Mouse (Mus musculus) MEL (cell line): ENCODE results near the gene Srgap1. TPM values are rescaled to one million over a fixed set of nuclear protein-coding genes. Genes with fewer than 3 reads are reported as not detected.

Source experiments
- DNase-seq: peaks from one replicate; pipeline ENCODE4 v3.0.0; 2011; ENCODE audit warnings: low read depth, low spot score
- H3K27ac ChIP-seq: 2 replicates; pipeline ENCODE4 v1.5.1; 2012; ENCODE audit warnings: low read depth, mild to moderate bottlenecking, control low read depth, low read length, moderate library complexity; ENCODE audit not compliant: control insufficient read depth
- H3K27me3 ChIP-seq, 2 experiments: fragments of 150-350 bp in 1 of 2; sonication (generic) in 1 of 2; 2 replicates each; pipeline ENCODE4 v1.6.1; 2012; ENCODE audit warnings: low read length in 2 of 2, mild to moderate bottlenecking in 2 of 2, improper control_type of control experiment in 1 of 2, moderate library complexity in 1 of 2; ENCODE audit not compliant: insufficient read depth in 2 of 2, control insufficient read depth in 1 of 2
- H3K36me3 ChIP-seq, 2 experiments: 2 replicates each; pipeline ENCODE4 v1.6.1; 2012 to 2014; ENCODE audit warnings: low read length in 2 of 2, improper control_type of control experiment in 1 of 2, inconsistent platforms in 1 of 2, mild to moderate bottlenecking in 1 of 2; ENCODE audit not compliant: insufficient read depth in 2 of 2, control insufficient read depth in 1 of 2
- H3K4me1 ChIP-seq, 2 experiments: fragments of 150-350 bp in 1 of 2; sonication (generic) in 1 of 2; 2 replicates each; pipeline ENCODE4 v1.6.1; 2012; ENCODE audit warnings: low read length in 2 of 2, improper control_type of control experiment in 1 of 2, mild to moderate bottlenecking in 1 of 2; ENCODE audit not compliant: insufficient read depth in 2 of 2, control insufficient read depth in 1 of 2
- H3K4me3 ChIP-seq, 2 experiments: fragments of 150-350 bp in 1 of 2; sonication (generic) in 1 of 2; 2 replicates each; pipeline ENCODE4 v1.5.1; 2012; ENCODE audit warnings: low read depth in 2 of 2, low read length in 2 of 2, mild to moderate bottlenecking in 2 of 2, moderate library complexity in 2 of 2, control low read depth in 1 of 2, improper control_type of control experiment in 1 of 2; ENCODE audit not compliant: control insufficient read depth in 1 of 2, insufficient read depth in 1 of 2
- H3K79me2 ChIP-seq: 2 replicates; pipeline ENCODE4 v1.6.1; 2012; ENCODE audit warnings: mild to moderate bottlenecking, low read length, moderate library complexity; ENCODE audit not compliant: control insufficient read depth, poor library complexity, insufficient read depth
- H3K9ac ChIP-seq: 2 replicates; pipeline ENCODE4 v1.6.1; 2012; ENCODE audit warnings: low read depth, mild to moderate bottlenecking, control low read depth, low read length, moderate library complexity; ENCODE audit not compliant: control insufficient read depth, poor library complexity, severe bottlenecking
- H3K9me3 ChIP-seq: fragments of 150-350 bp; sonication (generic); replicated peaks from 2 replicates; pipeline ENCODE4 v1.6.1; 2012; ENCODE audit warnings: mild to moderate bottlenecking, low read length, improper control_type of control experiment, moderate library complexity; ENCODE audit not compliant: insufficient read depth
- BHLHE40 ChIP-seq: IDR thresholded peaks from 2 replicates; pipeline ENCODE4 v1.6.1; 2012; ENCODE audit warnings: low read depth, mild to moderate bottlenecking, inconsistent platforms, low read length, improper control_type of control experiment, borderline replicate concordance
- CHD2 ChIP-seq: IDR thresholded peaks from 2 replicates; pipeline ENCODE4 v1.6.1; 2011; ENCODE audit warnings: low read length, improper control_type of control experiment
- ELF1 ChIP-seq: IDR thresholded peaks from 2 replicates; pipeline ENCODE4 v1.6.1; 2014; ENCODE audit warnings: low read depth, mild to moderate bottlenecking, inconsistent platforms, low read length, improper control_type of control experiment, moderate library complexity
- JUND ChIP-seq: IDR thresholded peaks from 2 replicates; pipeline ENCODE4 v1.6.1; 2011; ENCODE audit warnings: low read depth, mild to moderate bottlenecking, improper control_type of control experiment, low read length
- KAT2A ChIP-seq: conservative IDR thresholded peaks from 2 replicates; pipeline ENCODE4 v1.6.1; 2012; ENCODE audit warnings: low read depth, low read length, improper control_type of control experiment, inconsistent platforms
- MAFK ChIP-seq: IDR thresholded peaks from 2 replicates; pipeline ENCODE4 v1.6.1; 2011; ENCODE audit warnings: low read depth, mild to moderate bottlenecking, low read length, improper control_type of control experiment, borderline replicate concordance
- MXI1 ChIP-seq: IDR thresholded peaks from 2 replicates; pipeline ENCODE4 v1.6.1; 2011; ENCODE audit warnings: mild to moderate bottlenecking, low read depth, low read length, improper control_type of control experiment
- MYB ChIP-seq: IDR thresholded peaks from 2 replicates; pipeline ENCODE4 v1.6.1; 2011; ENCODE audit warnings: mild to moderate bottlenecking, low read depth, low read length, improper control_type of control experiment
- NRF1 ChIP-seq: IDR thresholded peaks from 2 replicates; pipeline ENCODE4 v1.6.1; 2014; ENCODE audit warnings: low read depth, mild to moderate bottlenecking, inconsistent platforms, low read length, improper control_type of control experiment, moderate library complexity; ENCODE audit not compliant: poor library complexity, insufficient read depth, severe bottlenecking
- RCOR1 ChIP-seq: IDR thresholded peaks from 2 replicates; pipeline ENCODE4 v1.6.1; 2012; ENCODE audit warnings: low read depth, mild to moderate bottlenecking, inconsistent platforms, low read length, improper control_type of control experiment
- TAL1 ChIP-seq: IDR thresholded peaks from 2 replicates; pipeline ENCODE4 v1.6.1; 2012; ENCODE audit warnings: mild to moderate bottlenecking, inconsistent platforms, low read length, moderate library complexity, mixed read lengths
- TBP ChIP-seq: IDR thresholded peaks from 2 replicates; pipeline ENCODE4 v1.8.0; 2011; ENCODE audit warnings: low read depth, low read length, improper control_type of control experiment
- USF1 ChIP-seq: IDR thresholded peaks from 2 replicates; pipeline ENCODE4 v1.6.1; 2014; ENCODE audit warnings: low read depth, mild to moderate bottlenecking, inconsistent platforms, low read length, improper control_type of control experiment, moderate library complexity
- USF2 ChIP-seq, 2 experiments: IDR thresholded peaks; 2 replicates each; pipeline ENCODE4 v1.6.1; 2011 to 2012; ENCODE audit warnings: improper control_type of control experiment in 2 of 2, low read length in 2 of 2, borderline replicate concordance in 1 of 2, inconsistent platforms in 1 of 2, low read depth in 1 of 2, mild to moderate bottlenecking in 1 of 2; ENCODE audit not compliant: insufficient read depth in 1 of 2
- polyA plus RNA-seq, 2 experiments: library from polyadenylated mRNA; stranded (reverse) in 1 of 2; unstranded in 1 of 2; fragments of >175 nt in 1 of 2; fragments of >200 nt in 1 of 2; gene quantifications; 2 replicates each; pipeline versions ENCODE4 v1.2.1 to v1.2.4; 2012; ENCODE audit warnings: low replicate concordance in 2 of 2, low read depth in 1 of 2; ENCODE audit not compliant: insufficient read length in 2 of 2, insufficient read depth in 1 of 2, missing spikeins in 1 of 2
- total RNA-seq: library from RNA; depleted of rRNA; stranded (reverse); fragments of 300-350 nt; gene quantifications from 2 replicates; pipeline ENCODE4 v1.2.3, GENCODE M21; 2012

Srgap1 gene
- total and polyA plus RNA-seq, 3 experiments, result not detected

- H3K27me3 ChIP-seq, result no peaks in the 10 kb centered on the region
- no peaks in the 10 kb centered on the region for H3K9me3 ChIP-seq
- no peaks in the 10 kb centered on the region for H3K79me2 ChIP-seq
- H3K9ac ChIP-seq, result no peak overlapping the region
- H3K36me3 ChIP-seq, result no peaks in the 10 kb centered on the region
- no peak overlapping the region for H3K27ac ChIP-seq
- no peaks in the 10 kb centered on the region for H3K4me1 ChIP-seq
- H3K4me3 ChIP-seq, result no peak overlapping the region
- no peak for DNase-seq
- TF ChIP-seq CHD2, result no peak
- TF ChIP-seq USF2 (IDR thresholded peaks at IDR 0.05; ENCODE audit: borderline replicate concordance in 1 of 2, insufficient read depth in 1 of 2, low read depth in 1 of 2, low read length in 2 of 2), result no peak
- TF ChIP-seq MAFK, result no peak
- no peak for TF ChIP-seq BHLHE40
- no peak for TF ChIP-seq MYB
- no peak for TF ChIP-seq NRF1
- no peak for TF ChIP-seq KAT2A
- TF ChIP-seq ELF1, result no peak
- no peak for TF ChIP-seq USF1
- TF ChIP-seq TBP, result no peak
These were observed 74.7 kb downstream of the Srgap1 start for GRCm38 (mm10) chr10:121972249-121972892.

- H3K4me3 ChIP-seq, result no peak overlapping the region
- H3K27me3 ChIP-seq, result no peaks in the 10 kb centered on the region
- no peaks in the 10 kb centered on the region for H3K36me3 ChIP-seq
- H3K27ac ChIP-seq, result no peak overlapping the region
- H3K4me1 ChIP-seq, result no peaks in the 10 kb centered on the region
- no peak for DNase-seq
- H3K9me3 ChIP-seq, result no peaks in the 10 kb centered on the region
- no peak overlapping the region for H3K9ac ChIP-seq
- H3K79me2 ChIP-seq, result no peaks in the 10 kb centered on the region
- TF ChIP-seq MXI1 (no peak), ELF1 (no peak)
These were observed 75.5 kb downstream of the Srgap1 start for GRCm38 (mm10) chr10:121971658-121972057.

GRCm38 (mm10) chr10:121970912-121971311, 76.2 kb downstream of the Srgap1 start:
- Histone ChIP-seq H3K27me3 (no peaks in the 10 kb centered on the region), H3K27ac (no peak overlapping the region), H3K4me1 (no peaks in the 10 kb centered on the region), H3K36me3 (no peaks in the 10 kb centered on the region), H3K4me3 (no peak overlapping the region), H3K9ac (no peak overlapping the region), H3K79me2 (no peaks in the 10 kb centered on the region), H3K9me3 (no peaks in the 10 kb centered on the region)
- no peak for DNase-seq
- TF ChIP-seq KAT2A (no peak), TAL1 (no peak), JUND (no peak), RCOR1 (no peak), TBP (no peak), CHD2 (no peak), BHLHE40 (no peak)
